Mouse (Mus musculus) MEL (cell line): ENCODE data around the gene Hnf1b.

Experiments used
- CTCF ChIP-seq, 3 experiments: IDR thresholded peaks in 2 of 3; conservative IDR thresholded peaks in 1 of 3; 2 replicates each; pipeline ENCODE4 v1.5.1; 2011 to 2012; ENCODE audit warnings: low read length in 3 of 3, low read depth in 2 of 3, mild to moderate bottlenecking in 2 of 3, improper control_type of control experiment in 1 of 3, inconsistent platforms in 1 of 3, mixed read lengths in 1 of 3, moderate library complexity in 1 of 3; ENCODE audit not compliant: control insufficient read depth in 1 of 3, insufficient read depth in 1 of 3, poor library complexity in 1 of 3, severe bottlenecking in 1 of 3
- MAX ChIP-seq: IDR thresholded peaks from 2 replicates; pipeline ENCODE4 v1.6.1; 2011; ENCODE audit warnings: low read length, improper control_type of control experiment
- MYB ChIP-seq: IDR thresholded peaks from 2 replicates; pipeline ENCODE4 v1.6.1; 2011; ENCODE audit warnings: mild to moderate bottlenecking, low read depth, low read length, improper control_type of control experiment
- MYC ChIP-seq: IDR thresholded peaks from 2 replicates; pipeline ENCODE4 v1.6.1; 2011; ENCODE audit warnings: low read depth, mild to moderate bottlenecking, low read length, improper control_type of control experiment, moderate library complexity
- POLR2A ChIP-seq, 2 experiments: IDR thresholded peaks; 2 replicates each; pipeline ENCODE4 v1.6.1; 2011 to 2012; ENCODE audit warnings: low read length in 2 of 2, mild to moderate bottlenecking in 2 of 2, control low read depth in 1 of 2, improper control_type of control experiment in 1 of 2, low read depth in 1 of 2, moderate library complexity in 1 of 2; ENCODE audit not compliant: control insufficient read depth in 1 of 2, insufficient read depth in 1 of 2, poor library complexity in 1 of 2
- TAL1 ChIP-seq: IDR thresholded peaks from 2 replicates; pipeline ENCODE4 v1.6.1; 2012; ENCODE audit warnings: mild to moderate bottlenecking, inconsistent platforms, low read length, moderate library complexity, mixed read lengths
- TCF12 ChIP-seq: IDR thresholded peaks from 2 replicates; pipeline ENCODE4 v1.6.1; 2014; ENCODE audit warnings: low read depth, mild to moderate bottlenecking, inconsistent platforms, low read length, improper control_type of control experiment, moderate library complexity
- ZC3H11A ChIP-seq: IDR thresholded peaks from 2 replicates; pipeline ENCODE4 v1.6.1; 2012; ENCODE audit warnings: low read depth, mild to moderate bottlenecking, inconsistent platforms, low read length, improper control_type of control experiment

GRCm38 (mm10) chr11:83893325-83893724 lies 43.5 kb downstream of the Hnf1b start:
- TF ChIP-seq CTCF (IDR thresholded peaks at IDR 0.05 in 2 of 3, conservative IDR thresholded peaks at IDR 0.05 in 1 of 3; ENCODE audit: control insufficient read depth in 1 of 3, insufficient read depth in 1 of 3, low read depth in 2 of 3, low read length in 3 of 3, poor library complexity in 1 of 3, severe bottlenecking in 1 of 3) (no peak), ZC3H11A (no peak), POLR2A (IDR thresholded peaks at IDR 0.05; ENCODE audit: control insufficient read depth in 1 of 2, insufficient read depth in 1 of 2, low read depth in 1 of 2, low read length in 2 of 2, poor library complexity in 1 of 2) (no peak), TAL1 (no peak), MAX (no peak), MYC (no peak), TCF12 (no peak), MYB (no peak)
